Mouse (Mus musculus) urinary bladder, postnatal 14 days (tissue): ENCODE results near the gene Coq2.

ENCODE experiments used
- DNase-seq: peaks from one replicate; pipeline ENCODE4 v3.0.0; 2021; ENCODE audit warnings: low spot score

Coq2 gene

GRCm38 (mm10) chr5:100658460-100658859, 16.5 kb downstream of the Coq2 start:
- no peak for DNase-seq

- DNase-seq: no peak
These were observed 18.6 kb downstream of the Coq2 start for GRCm38 (mm10) chr5:100656352-100656751.

DNA sequence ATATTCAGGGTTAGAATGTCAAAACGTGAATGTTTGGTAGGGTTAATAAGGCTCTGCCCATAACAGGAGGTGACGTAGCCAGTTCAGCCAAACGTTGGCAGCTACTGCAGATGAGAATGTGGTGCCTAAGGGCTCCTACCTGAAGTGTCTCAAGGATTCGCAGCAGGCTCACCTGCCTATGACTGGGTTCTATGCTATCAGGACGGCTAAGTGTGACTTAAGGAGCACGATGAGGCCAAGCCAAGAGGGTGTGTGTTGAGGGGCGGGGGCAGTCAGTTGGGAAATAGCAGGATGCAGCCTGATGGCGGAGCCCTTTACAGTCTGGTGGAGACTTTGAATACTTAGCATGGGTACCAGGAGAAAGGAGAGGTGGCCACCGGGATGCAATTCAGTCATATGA, 22.6 kb downstream of the Coq2 start:
- no peak for DNase-seq

- DNase-seq: no peak
These were observed 23.5 kb downstream of the Coq2 start for GRCm38 (mm10) chr5:100651486-100651885.

DNA sequence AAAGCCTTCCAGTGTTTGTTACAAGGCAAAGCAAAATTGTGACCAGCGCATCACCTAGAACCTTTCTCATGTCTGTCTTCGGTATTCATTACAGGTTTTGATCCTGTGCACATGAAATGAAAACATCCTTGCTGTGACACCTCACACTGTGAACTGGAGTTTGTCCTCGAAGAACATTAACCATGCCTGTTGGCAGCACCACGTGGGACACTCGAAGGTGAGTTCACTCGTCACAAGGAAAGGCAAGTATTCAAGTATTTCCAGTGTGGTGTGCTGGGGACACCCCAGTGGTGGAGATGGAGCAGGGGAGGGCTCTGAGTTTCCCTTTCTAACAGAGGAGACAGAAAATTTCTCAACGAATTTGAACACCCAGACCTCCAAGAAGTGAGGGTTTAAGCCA, 24.0 kb downstream of the Coq2 start:
- no peak for DNase-seq

DNA sequence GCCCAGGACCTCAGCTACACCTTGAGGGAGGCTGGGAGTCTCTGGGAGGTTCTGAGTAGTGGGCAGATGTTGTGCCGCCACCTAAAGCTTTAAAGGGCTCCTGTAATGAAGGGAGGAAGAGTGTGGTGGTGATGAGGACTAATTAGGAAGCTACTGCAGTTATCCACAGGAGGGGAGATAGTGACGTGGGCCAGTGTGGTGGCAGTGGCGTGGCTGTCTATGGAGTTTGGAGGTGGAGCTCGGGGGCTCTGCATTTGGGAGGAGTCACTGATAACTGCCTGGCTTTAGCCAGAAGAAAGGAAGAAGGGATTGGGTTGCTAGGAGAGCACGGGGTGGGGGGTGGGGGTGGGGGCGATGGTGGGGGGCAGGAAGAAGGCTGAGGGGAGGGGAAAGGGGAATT, 26.4 kb downstream of the Coq2 start:
- no peak for DNase-seq

DNA sequence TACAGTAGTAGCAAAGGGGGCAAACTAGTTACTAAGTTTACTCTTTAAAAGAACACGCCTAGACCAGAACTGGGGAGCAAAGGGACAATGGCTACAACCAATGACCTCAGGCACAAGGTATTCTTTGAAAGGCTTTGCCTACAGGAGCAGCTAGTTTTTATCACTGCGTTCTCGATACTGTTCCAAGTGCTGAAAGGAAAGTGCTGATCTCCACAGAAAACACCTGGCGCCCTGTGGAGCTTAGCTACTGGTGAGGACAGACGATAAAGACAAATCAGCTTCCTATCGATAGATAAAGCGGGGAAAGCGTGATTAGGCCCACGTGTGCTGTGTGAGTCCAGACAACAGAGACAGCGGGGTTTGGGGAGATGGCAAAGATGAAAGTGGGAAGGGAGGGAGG, 26.9 kb downstream of the Coq2 start:
- DNase-seq: no peak

- DNase-seq: no peak
These were observed 28.4 kb downstream of the Coq2 start for GRCm38 (mm10) chr5:100646558-100646957.

DNA sequence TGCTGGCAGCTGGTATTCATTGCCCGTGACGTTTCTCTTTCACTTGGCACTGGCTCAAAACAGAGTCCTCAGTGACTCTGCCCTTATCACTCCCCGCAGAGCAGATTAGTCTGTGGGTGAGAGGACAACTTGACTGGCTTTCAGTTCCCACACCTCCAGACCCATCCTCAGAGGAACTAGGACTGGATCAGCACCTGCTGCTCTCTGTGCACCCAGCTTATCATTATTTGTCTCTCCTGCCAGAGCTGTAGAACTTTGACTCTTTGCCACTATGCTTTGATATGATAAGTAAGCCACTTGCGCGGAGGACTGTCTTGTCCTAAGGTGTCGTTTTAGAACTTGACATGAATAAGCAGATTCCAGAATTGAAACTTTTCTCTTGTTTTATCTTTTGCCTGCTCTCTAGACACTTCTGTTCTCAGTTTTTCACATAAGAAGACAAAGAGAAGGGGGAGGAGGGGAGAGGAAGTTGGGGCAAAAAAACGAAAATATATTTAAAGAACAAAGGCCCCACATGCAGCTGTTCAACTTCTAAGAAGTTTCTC, 30.9 kb downstream of the Coq2 start:
- peak; percentile 16 for DNase-seq

DNA sequence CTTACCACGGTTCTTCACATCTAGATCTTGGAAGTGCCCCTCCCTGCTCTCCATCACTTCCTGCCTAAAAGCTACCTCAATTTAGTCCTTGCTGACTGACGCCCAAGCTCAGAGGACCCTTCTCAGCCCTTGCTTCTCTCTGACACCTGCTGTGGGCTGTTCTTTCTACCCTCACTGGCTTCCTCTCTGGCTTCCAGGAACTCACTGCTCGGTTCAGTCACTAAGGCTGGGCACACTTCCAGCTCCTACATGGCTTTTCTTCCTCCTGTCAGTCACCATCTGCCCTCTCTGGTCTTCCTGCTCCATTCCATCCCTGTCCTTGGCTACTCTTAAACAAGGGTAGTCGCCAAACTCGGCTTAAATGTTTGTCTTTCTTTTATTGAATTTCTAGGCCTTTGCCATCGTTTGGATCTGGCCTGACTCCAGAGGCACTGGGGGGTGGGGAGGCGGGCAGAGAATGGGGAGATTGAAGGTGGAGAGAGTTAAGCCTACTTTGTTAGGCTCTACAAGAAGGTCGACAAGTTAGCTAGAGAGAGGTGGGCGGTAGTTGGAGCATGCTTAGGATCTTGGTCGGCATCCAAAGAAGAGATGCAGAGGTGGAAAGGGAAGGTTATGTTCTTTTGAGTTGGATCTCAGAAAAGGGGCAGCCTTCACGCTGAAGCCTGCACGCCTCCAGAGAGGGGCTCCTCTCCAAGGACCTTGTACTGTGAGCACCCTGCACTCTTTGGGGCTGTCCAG, 31.5 kb downstream of the Coq2 start:
- peak; percentile 22 for DNase-seq

DNA sequence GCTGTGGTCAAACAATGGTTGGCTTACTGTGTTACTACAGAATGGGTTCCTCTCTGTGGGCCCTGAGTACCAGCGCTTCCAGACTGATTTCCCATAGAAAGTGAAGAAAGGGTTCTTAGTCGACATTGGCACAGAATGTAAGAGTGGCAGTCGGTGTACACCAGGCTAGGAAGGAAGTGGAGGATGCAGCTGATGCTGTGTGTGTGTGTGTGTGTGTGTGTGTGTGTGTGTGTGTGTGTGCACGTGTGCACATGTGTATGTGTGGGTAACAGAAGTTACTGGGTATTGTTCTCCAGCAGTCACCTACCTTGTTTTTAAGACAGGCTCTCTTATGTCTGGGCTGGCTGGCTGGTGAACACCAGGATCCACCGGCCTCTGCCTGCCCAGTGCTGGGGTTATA, 32.6 kb downstream of the Coq2 start:
- DNase-seq: no peak

GRCm38 (mm10) chr5:100638483-100638882, 36.5 kb downstream of the Coq2 start:
- DNase-seq: no peak

GRCm38 (mm10) chr5:100636794-100637544, 38.0 kb downstream of the Coq2 start:
- DNase-seq: peak; percentile 24

GRCm38 (mm10) chr5:100635908-100636307, 39.0 kb downstream of the Coq2 start:
- no peak for DNase-seq

DNA sequence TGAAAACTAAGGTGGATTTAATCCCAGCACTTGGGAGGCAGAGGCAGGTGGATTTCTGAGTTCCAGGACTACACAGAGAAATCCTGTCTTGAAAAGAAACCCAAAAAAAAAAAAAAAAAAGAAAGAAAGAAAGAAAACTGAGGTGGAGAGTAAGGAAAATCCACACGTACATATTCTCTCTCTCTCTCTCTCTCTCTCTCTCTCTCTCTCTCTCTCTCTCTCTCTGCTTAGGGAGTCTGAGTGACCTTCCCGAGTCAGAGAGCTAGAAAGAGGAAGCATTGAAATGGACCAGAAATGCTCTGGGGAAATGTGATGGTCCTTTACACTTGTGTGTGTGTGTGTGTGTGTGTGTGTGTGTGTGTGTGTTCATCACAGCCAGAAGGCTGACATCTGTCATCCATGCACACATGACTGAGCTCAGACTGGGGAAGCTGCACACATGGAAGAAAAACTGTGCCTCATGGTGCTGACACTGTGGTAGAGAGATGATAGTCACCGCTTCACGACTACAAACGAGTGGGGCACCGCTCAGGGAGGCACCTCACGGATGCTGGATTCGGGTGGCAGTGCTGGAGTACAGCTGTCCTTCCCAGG, 40.0 kb downstream of the Coq2 start:
- no peak for DNase-seq

DNA sequence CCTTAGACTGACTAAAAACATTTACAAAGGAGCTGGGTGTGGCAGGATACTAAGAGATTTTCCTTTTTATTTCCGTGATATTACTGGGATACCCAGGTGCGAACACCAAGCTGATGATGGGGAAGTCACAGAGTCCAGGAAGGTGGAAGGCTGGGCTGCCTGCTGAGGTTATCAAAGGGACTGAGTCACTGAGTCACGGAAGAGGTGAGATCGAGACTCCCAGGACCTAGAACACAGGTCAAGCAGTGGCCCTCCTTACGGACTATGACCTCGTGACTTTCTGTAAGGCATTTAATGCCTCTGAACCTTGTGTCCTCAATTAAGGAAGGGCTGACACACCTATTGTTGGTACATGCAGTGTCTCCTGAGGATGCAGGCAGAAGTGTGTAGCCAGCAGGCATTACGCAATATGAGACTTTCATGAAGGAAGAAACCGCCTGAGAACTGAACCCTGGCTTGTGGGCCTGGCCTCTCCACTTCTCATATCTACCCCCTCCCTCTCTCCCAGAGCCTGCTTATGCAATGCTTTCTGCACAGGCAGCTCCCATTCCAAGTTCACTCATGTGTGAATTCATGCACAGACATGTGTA, 42.3 kb downstream of the Coq2 start:
- DNase-seq: peak; percentile 56

DNA sequence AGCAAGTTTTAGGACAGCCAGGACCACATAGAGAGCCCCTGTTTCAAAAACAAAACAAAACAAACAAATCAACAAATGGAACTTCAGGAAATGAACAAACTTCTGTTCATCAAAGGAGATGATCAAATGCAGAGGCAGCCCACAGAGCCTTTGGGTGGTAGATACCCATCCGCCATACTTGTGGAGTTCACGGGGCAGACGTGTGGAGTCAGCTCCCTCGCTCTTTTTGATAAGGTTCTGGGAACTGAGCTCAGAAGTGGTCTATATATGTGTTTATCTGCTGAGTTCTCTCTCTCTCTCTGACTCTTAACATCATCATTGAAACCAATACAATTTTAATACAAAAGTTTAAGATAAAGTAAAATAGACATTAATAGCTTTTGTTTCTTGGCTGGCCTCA, 46.1 kb downstream of the Coq2 start:
- DNase-seq: no peak

GRCm38 (mm10) chr5:100626526-100626925, 48.4 kb downstream of the Coq2 start:
- DNase-seq: no peak

DNA sequence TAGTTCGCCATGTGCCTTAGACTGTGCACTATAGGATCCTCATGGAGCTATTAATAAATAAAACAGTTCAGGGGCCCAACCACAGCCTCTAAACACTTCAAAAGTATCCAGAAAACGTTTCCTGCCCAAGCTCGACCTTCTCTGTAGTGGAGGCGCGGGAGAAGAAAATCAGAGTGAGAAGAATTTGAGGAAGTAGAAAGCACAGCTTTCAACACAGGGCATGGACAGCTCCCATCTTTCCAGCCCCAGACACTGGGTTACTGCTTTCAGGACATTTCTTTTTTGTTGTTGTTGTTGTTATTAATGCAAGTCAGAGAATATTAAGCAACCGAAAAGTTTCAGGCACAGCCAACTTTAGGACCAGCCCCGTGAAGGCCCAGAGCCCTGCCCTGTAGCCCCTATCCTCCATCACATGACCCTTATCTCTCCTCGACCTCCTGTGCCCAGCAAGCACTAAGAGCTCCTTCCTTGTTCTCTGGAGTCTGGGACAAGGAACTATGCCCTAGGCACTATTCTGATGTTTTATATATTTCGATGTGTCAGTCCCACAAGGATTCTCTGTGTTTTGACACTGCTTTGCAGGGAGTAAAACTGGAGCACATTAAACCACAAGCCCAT, 50.1 kb downstream of the Coq2 start:
- no peak for DNase-seq

- peak; percentile 40 for DNase-seq
These were observed 52.3 kb downstream of the Coq2 start for GRCm38 (mm10) chr5:100622509-100623163.

DNA sequence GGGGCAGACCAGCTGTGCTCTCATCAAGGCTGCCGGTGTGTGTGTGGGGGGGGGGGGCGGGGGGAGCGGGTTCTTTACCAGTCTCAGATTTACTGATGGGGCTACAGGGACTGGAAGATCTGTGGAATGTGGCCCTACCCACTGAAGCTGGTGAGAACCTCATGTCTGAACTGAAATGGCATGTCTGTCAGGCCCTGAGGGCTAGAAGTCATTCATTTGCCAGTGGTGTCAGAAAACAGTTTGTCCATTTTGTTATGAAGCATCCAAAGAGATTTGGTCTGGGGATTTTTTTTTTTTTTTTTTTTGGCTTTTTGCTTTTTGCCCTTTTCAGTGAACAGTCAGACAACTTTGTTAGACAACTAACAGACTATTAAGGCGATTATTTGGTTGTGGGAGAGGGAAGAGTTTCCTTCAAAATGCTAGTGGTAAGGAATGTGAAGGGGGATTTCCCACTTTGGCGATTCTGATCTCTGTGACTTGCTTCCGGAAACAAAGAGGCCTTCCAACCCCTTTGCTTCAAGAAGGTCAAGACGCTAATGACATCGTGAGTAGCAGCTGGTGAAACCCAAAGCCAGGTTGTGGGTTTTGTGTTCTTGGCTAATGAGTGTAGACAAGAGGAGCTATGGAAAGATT, 52.9 kb downstream of the Coq2 start:
- no peak for DNase-seq
